Mouse (Mus musculus): ENCODE measurements around the gene Whrn.

DNA sequence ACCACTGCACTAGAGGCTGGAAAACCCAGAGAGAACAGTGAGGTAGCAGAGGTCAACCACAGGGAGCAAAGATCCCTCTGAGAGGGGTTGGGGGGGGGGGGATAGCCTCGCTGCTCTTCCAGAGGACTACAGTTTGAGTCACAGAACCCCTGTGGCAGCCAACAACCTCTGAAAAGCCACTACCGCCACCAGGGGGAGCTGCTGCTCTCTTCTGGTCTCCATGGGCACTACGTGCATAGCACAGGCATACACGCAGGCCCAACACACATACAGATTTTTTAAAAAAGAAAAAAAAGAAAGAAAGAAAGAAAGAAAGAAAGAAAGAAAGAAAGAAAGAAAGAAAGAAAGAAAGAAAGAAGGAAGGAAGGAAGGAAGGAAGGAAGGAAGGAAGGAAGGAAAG is 12.4 kb upstream of the Whrn start:
- TF ChIP-seq CTCF (IDR thresholded peaks at IDR 0.05; ENCODE audit: low read depth, low read length) (peak; percentile 93), POLR2A (IDR thresholded peaks at IDR 0.05; ENCODE audit: extremely low read depth, insufficient read depth, low read length) (no peak)
